Mouse (Mus musculus) urinary bladder, adult 2 months (tissue): ENCODE measurements around the gene Sdr39u1. TPM values are rescaled to one million over a fixed set of nuclear protein-coding genes. Genes with fewer than 3 reads are reported as not detected.

Source experiments
- DNase-seq: peaks from one replicate; pipeline ENCODE4 v3.0.0; 2022; ENCODE audit warnings: low spot score
- polyA plus RNA-seq: library from polyadenylated mRNA; depleted of rRNA; stranded (reverse); fragments of >200 nt; gene quantifications from 2 replicates; pipeline ENCODE4 v1.2.3, GENCODE M21; 2012; rRNA removed

Gene Sdr39u1
- 54.6 and 63.6 TPM in 2 replicates for polyA plus RNA-seq

- peak; percentile 69 for DNase-seq
Observed at GRCm38 (mm10) chr14:55899701-55900413, at the start of gene Sdr39u1. Gene Sdr39u1 (minus strand): TSS chr14:55900293.

- DNase-seq, result no peak
Observed at GRCm38 (mm10) chr14:55946269-55946969, 46.3 kb upstream of the Sdr39u1 start.

GRCm38 (mm10) chr14:55944575-55944974 is 44.5 kb upstream of the Sdr39u1 start, which contains the start of gene Cma1:
Gene Cma1 (minus strand): TSS chr14:55944675.
- no peak for DNase-seq

GRCm38 (mm10) chr14:55943601-55944000 is 43.5 kb upstream of the Sdr39u1 start:
- no peak for DNase-seq

- DNase-seq, result no peak
Observed at GRCm38 (mm10) chr14:55940070-55940800, 40.1 kb upstream of the Sdr39u1 start.

GRCm38 (mm10) chr14:55933586-55933985 is 33.5 kb upstream of the Sdr39u1 start:
- DNase-seq, result no peak

- no peak for DNase-seq
Observed at GRCm38 (mm10) chr14:55929263-55929997, 29.3 kb upstream of the Sdr39u1 start.

GRCm38 (mm10) chr14:55926847-55927246 is 26.8 kb upstream of the Sdr39u1 start:
- DNase-seq, result no peak

GRCm38 (mm10) chr14:55922475-55923232 is 22.6 kb upstream of the Sdr39u1 start:
- no peak for DNase-seq

GRCm38 (mm10) chr14:55918240-55919082 is 18.4 kb upstream of the Sdr39u1 start:
- DNase-seq, result no peak

GRCm38 (mm10) chr14:55913406-55913805 is 13.3 kb upstream of the Sdr39u1 start:
- DNase-seq, result no peak

GRCm38 (mm10) chr14:55905518-55905917 is 5.4 kb upstream of the Sdr39u1 start:
- no peak for DNase-seq

- DNase-seq, result no peak
Observed at GRCm38 (mm10) chr14:55900414-55900755, 292 bp upstream of the Sdr39u1 start.

- no peak for DNase-seq
Observed at GRCm38 (mm10) chr14:55898947-55899346, 1.1 kb downstream of the Sdr39u1 start.

GRCm38 (mm10) chr14:55897671-55898070 is 2.4 kb downstream of the Sdr39u1 start:
- no peak for DNase-seq

GRCm38 (mm10) chr14:55886571-55887382 is 13.3 kb downstream of the Sdr39u1 start:
- no peak for DNase-seq

GRCm38 (mm10) chr14:55885791-55886271 is 14.3 kb downstream of the Sdr39u1 start:
- DNase-seq, result peak; percentile 40

GRCm38 (mm10) chr14:55885114-55885790 is 14.8 kb downstream of the Sdr39u1 start:
- no peak for DNase-seq

GRCm38 (mm10) chr14:55884713-55885113 is 15.4 kb downstream of the Sdr39u1 start, which contains the start of gene Khnyn:
Gene Khnyn (plus strand): TSS chr14:55884947.
- peak; percentile 88 for DNase-seq
